Mouse (Mus musculus): Measurements from ENCODE around the gene Traf5. TPM values are rescaled to one million over a fixed set of nuclear protein-coding genes. Genes with fewer than 3 reads are reported as not detected.

Traf5 gene
- polyA plus RNA-seq, 1 experiment from 2014 or later, result 4.4 TPM

DNA sequence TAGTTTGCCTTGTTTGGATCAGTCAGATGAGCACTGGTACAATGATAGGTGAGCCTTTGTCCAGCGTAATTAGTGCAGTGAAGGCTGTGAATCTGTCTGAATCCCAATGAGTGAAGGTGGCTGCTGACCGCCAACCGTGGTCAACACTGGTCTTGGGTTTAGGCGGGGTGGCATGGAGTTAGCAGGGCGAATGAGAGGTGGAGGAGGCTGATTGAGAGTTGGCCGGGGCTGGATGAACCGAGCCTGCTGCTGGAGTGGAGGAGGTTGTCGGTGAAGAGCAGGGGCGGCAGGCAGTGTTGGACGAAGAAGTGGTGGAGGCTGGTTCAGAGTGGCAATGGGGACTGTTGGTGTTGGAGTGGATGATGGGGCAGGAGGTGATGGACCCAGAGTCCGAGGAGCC is 8.4 kb upstream of the Traf5 start:
- WGBS, result 91% methylated on average over 11 of the region's 11 CpGs
- Histone ChIP-seq H3K4me3 (ENCODE audit: low read depth, low read length) (no peak overlapping the region), H3K9me3 (ENCODE audit: control insufficient read depth, low read length) (no peaks in the 10 kb centered on the region), H3K36me3 (ENCODE audit: control insufficient read depth, insufficient read depth, low read length) (no peaks in the 10 kb centered on the region; the same call in 1 of the 2 replicates), H3K4me2 (ENCODE audit: low read depth, low read length, severe bottlenecking) (no peak overlapping the region), H3K27me3 (ENCODE audit: control insufficient read depth, insufficient read depth, low read length) (no peaks in the 10 kb centered on the region), H3K4me1 (replicated peaks; ENCODE audit: control insufficient read depth, insufficient read depth, low read length) (no peaks in the 10 kb centered on the region), H3K9ac (ENCODE audit: low read length) (no peak overlapping the region), H3K27ac (ENCODE audit: low read depth, low read length) (no peak overlapping the region)
- DNase-seq (ENCODE audit: low spot score), result no peak
- ATAC-seq (replicated peaks; ENCODE audit: low FRiP score), result no peak

DNA sequence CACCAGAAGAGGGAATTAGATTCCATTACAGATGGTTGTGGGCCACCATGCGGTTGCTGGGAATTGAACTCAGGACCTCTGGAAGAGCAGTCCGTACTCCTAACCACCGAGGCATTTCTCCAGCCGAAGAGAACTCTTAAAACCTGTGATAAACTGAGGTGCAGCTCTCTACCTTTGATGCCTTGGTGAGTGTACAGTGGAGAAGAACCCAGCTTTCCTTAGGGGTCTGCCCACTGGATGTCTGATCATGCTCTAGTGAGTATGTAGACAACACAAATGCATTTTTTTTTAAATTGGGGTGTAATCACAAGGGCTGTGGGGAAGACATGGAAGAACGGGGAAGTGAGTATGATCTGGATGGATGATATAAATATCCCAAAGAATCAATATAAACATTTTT is 3.3 kb upstream of the Traf5 start:
- H3K9ac ChIP-seq (ENCODE audit: low read length), result no peak overlapping the region
- peaks cover 6% of the 10 kb centered on the region; the same call in 1 of the 2 replicates for H3K27me3 ChIP-seq (ENCODE audit: control insufficient read depth, insufficient read depth, low read length)
- H3K36me3 ChIP-seq (ENCODE audit: control insufficient read depth, insufficient read depth, low read length), result no peaks in the 10 kb centered on the region
- ATAC-seq (replicated peaks; ENCODE audit: low FRiP score) (no peak), DNase-seq (ENCODE audit: low spot score) (no peak)
- H3K4me1 ChIP-seq (replicated peaks; ENCODE audit: control insufficient read depth, insufficient read depth, low read length), result peaks cover 3% of the 10 kb centered on the region; the same call in 1 of the 2 replicates
- no peak overlapping the region for H3K4me2 ChIP-seq (ENCODE audit: low read depth, low read length, severe bottlenecking)
- H3K27ac ChIP-seq (ENCODE audit: low read depth, low read length), result no peak overlapping the region
- H3K4me3 ChIP-seq (ENCODE audit: low read depth, low read length), result no peak overlapping the region
- no peaks in the 10 kb centered on the region for H3K9me3 ChIP-seq (ENCODE audit: control insufficient read depth, low read length)
- 95% methylated on average over 5 of the region's 5 CpGs for WGBS

- no peak overlapping the region for H3K9ac ChIP-seq (ENCODE audit: low read length)
- H3K36me3 ChIP-seq (ENCODE audit: control insufficient read depth, insufficient read depth, low read length), result no peaks in the 10 kb centered on the region
- ATAC-seq (replicated peaks; ENCODE audit: low FRiP score) (no peak), DNase-seq (ENCODE audit: low spot score) (peak; percentile 69)
- peaks cover 3% of the 10 kb centered on the region; the same call in 1 of the 2 replicates for H3K4me1 ChIP-seq (replicated peaks; ENCODE audit: control insufficient read depth, insufficient read depth, low read length)
- H3K27ac ChIP-seq (ENCODE audit: low read depth, low read length), result no peak overlapping the region
- H3K9me3 ChIP-seq (ENCODE audit: control insufficient read depth, low read length), result no peaks in the 10 kb centered on the region
- peaks cover 7% of the 10 kb centered on the region; the same call in 1 of the 2 replicates for H3K27me3 ChIP-seq (ENCODE audit: control insufficient read depth, insufficient read depth, low read length)
- no peak overlapping the region for H3K4me3 ChIP-seq (ENCODE audit: low read depth, low read length)
- H3K4me2 ChIP-seq (ENCODE audit: low read depth, low read length, severe bottlenecking), result no peak overlapping the region
- 68% methylated on average over 13 of the region's 13 CpGs for WGBS
Measured at GRCm38 (mm10) chr1:192094451-192095170, 2.3 kb upstream of the Traf5 start.

DNA sequence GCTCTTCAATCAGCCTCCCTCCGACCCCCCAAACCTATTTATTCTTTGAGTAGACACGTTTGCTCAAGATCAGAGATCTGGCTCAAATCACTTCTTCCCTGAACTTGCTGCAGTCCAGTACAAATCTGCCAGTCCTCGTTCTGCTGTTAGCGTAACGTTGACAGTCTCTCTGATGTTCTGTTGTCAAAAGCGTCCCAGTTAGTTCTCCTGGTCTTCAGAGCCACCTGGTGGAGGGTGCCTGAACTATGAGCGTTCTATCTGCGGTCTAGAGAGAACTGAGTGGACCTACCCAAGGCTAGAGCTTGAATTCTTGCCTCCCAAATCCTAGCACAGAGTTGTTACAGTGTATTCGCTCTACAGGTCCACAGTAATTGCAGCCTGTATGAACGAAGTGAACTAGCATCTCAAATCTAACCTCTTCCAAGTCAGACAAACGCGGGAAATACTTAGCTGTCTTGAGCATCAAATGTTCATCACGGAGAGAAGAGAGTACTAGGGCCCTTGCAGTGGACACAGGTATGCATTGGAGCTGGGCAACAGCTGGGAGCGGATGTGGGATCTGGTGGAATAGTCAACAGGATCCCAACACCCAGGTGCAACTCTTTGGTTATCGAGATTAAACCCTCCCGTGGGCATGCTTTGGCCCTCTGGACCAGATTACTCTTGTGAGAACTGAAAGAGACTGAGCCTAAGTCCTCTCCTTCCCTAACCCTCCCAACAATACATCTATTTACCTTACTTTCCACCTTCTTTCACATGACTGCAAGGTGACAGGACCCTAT is 711 bp upstream of the Traf5 start:
- 32% methylated on average over 16 of the region's 16 CpGs for WGBS
- no peak overlapping the region; the same call in 1 of the 2 replicates for H3K9ac ChIP-seq (ENCODE audit: low read length)
- DNase-seq (ENCODE audit: low spot score), result peak; percentile 82

GRCm38 (mm10) chr1:192090689-192091567 is 1.4 kb downstream of the Traf5 start:
- 81% methylated on average over 11 of the region's 11 CpGs for WGBS
- Histone ChIP-seq H3K27me3 (ENCODE audit: control insufficient read depth, insufficient read depth, low read length) (peaks cover 7% of the 10 kb centered on the region; the same call in 1 of the 2 replicates), H3K36me3 (ENCODE audit: control insufficient read depth, insufficient read depth, low read length) (no peaks in the 10 kb centered on the region), H3K4me2 (ENCODE audit: low read depth, low read length, severe bottlenecking) (no peak overlapping the region), H3K9ac (ENCODE audit: low read length) (no peak overlapping the region), H3K4me3 (ENCODE audit: low read depth, low read length) (no peak overlapping the region), H3K27ac (ENCODE audit: low read depth, low read length) (no peak overlapping the region), H3K9me3 (ENCODE audit: control insufficient read depth, low read length) (no peaks in the 10 kb centered on the region), H3K4me1 (replicated peaks; ENCODE audit: control insufficient read depth, insufficient read depth, low read length) (peaks cover 3% of the 10 kb centered on the region; the same call in 1 of the 2 replicates)
- ATAC-seq (replicated peaks; ENCODE audit: low FRiP score) (no peak), DNase-seq (ENCODE audit: low spot score) (no peak)

More for the DNA sequence above, 711 bp upstream of the Traf5 start:
- Histone ChIP-seq H3K4me3 (ENCODE audit: low read depth, low read length) (peak overlapping the region; percentile 56), H3K27me3 (ENCODE audit: control insufficient read depth, insufficient read depth, low read length) (peaks cover 7% of the 10 kb centered on the region; the same call in 1 of the 2 replicates), H3K27ac (ENCODE audit: low read depth, low read length) (no peak overlapping the region), H3K36me3 (ENCODE audit: control insufficient read depth, insufficient read depth, low read length) (no peaks in the 10 kb centered on the region), H3K4me2 (ENCODE audit: low read depth, low read length, severe bottlenecking) (peak overlapping the region; percentile 88), H3K4me1 (replicated peaks; ENCODE audit: control insufficient read depth, insufficient read depth, low read length) (peaks cover 3% of the 10 kb centered on the region; the same call in 1 of the 2 replicates), H3K9me3 (ENCODE audit: control insufficient read depth, low read length) (no peaks in the 10 kb centered on the region)
- ATAC-seq (replicated peaks; ENCODE audit: low FRiP score), result peak; percentile 83

DNA sequence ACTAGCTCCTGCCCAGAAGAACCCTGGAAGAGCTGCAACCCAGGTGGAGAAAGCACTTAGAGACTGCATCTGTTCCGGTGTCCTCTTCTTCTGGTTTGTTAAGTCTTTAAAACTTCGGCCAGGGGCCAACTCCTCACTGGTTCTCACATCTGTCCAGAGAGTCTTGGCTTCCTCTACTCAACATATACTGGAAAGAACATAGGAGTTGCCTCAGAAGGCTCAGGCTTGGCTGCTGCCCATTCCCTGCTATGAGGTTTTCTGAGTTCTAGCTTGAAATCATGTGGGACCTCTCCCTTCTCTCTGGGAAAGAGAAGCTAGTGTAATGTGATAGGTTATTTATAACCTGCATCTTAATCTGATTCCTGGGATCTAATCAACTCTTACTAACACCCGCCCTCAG is 2.1 kb downstream of the Traf5 start:
- no peak overlapping the region for H3K4me2 ChIP-seq (ENCODE audit: low read depth, low read length, severe bottlenecking)
- H3K4me3 ChIP-seq (ENCODE audit: low read depth, low read length), result no peak overlapping the region
- no peaks in the 10 kb centered on the region for H3K9me3 ChIP-seq (ENCODE audit: control insufficient read depth, low read length)
- 88% methylated on average over 3 of the region's 3 CpGs for WGBS
- peaks cover 7% of the 10 kb centered on the region; the same call in 1 of the 2 replicates for H3K27me3 ChIP-seq (ENCODE audit: control insufficient read depth, insufficient read depth, low read length)
- no peak overlapping the region for H3K27ac ChIP-seq (ENCODE audit: low read depth, low read length)
- ATAC-seq (replicated peaks; ENCODE audit: low FRiP score) (no peak), DNase-seq (ENCODE audit: low spot score) (no peak)
- no peaks in the 10 kb centered on the region for H3K36me3 ChIP-seq (ENCODE audit: control insufficient read depth, insufficient read depth, low read length)
- H3K4me1 ChIP-seq (replicated peaks; ENCODE audit: control insufficient read depth, insufficient read depth, low read length), result peaks cover 3% of the 10 kb centered on the region; the same call in 1 of the 2 replicates
- H3K9ac ChIP-seq (ENCODE audit: low read length), result no peak overlapping the region

GRCm38 (mm10) chr1:192089208-192090166 is 2.9 kb downstream of the Traf5 start:
- ATAC-seq (replicated peaks; ENCODE audit: low FRiP score), result no peak
- no peak overlapping the region for H3K4me2 ChIP-seq (ENCODE audit: low read depth, low read length, severe bottlenecking)
- no peak overlapping the region for H3K4me3 ChIP-seq (ENCODE audit: low read depth, low read length)
- no peak for DNase-seq (ENCODE audit: low spot score)
- peaks cover 7% of the 10 kb centered on the region; the same call in 1 of the 2 replicates for H3K27me3 ChIP-seq (ENCODE audit: control insufficient read depth, insufficient read depth, low read length)
- H3K9ac ChIP-seq (ENCODE audit: low read length), result no peak overlapping the region
- peaks cover 3% of the 10 kb centered on the region; the same call in 1 of the 2 replicates for H3K4me1 ChIP-seq (replicated peaks; ENCODE audit: control insufficient read depth, insufficient read depth, low read length)
- no peaks in the 10 kb centered on the region for H3K36me3 ChIP-seq (ENCODE audit: control insufficient read depth, insufficient read depth, low read length)
- 61% methylated on average over 9 of the region's 9 CpGs for WGBS
- no peaks in the 10 kb centered on the region for H3K9me3 ChIP-seq (ENCODE audit: control insufficient read depth, low read length)
- H3K27ac ChIP-seq (ENCODE audit: low read depth, low read length), result no peak overlapping the region

Measured in forebrain, embryonic 11.5 days (tissue).